5 mouse cellular contexts compared by ENCODE assay signal in the genomic region with DNA sequence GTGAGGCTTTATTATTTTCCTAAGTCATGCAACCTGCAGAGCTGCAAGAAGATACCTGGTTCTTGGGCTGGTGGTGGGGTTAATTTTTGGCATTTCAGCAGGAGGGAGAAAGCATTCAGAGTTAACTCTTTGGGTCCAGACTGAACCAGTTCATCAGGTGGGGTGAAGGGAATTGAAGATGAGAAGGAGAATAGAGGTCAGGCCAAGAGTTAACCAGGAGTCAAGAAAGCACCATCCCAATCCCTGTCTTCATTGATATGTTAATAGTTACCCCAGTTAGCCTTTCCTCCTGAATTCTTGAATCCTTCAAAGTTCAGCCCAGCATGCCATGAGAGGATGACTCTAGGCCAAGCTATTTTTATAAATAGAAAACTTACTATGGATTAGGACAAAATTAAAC. TPM values are rescaled to one million over a fixed set of nuclear protein-coding genes. Genes with fewer than 3 reads are reported as not detected.
"Had no signal": no experiment of that assay in that cellular context is flagged by ENCODE, and none has a peak within 500 bp of the region (broad histone marks: within the 10 kb centered on the region; RNA-seq: fewer than 3 reads in every experiment).

No protein-coding gene starts in this region.

RNA-seq across cellular contexts. Expression of gene Zfp985, which starts 4.9 kb away (rescaled TPM):
- total RNA-seq: neutrophil, adult 5-6 weeks had no signal
- polyA plus RNA-seq: small intestine, adult 2 months; spleen, adult 2 months; testis, adult 2 months; thymus, adult 2 months had no signal

RNA-seq across cellular contexts. Expression of gene Gm16503, which starts 18.0 kb away (rescaled TPM):
- polyA plus RNA-seq: small intestine, adult 2 months; spleen, adult 2 months had no signal
